Mouse (Mus musculus) frontal cortex, postnatal 25 days (tissue): ENCODE results near the gene Fyb2.

Experiments
- DNase-seq, 2 experiments: peaks; one replicate each; pipeline ENCODE4 v3.0.0; 2022; ENCODE audit warnings: low spot score in 2 of 2

Gene Fyb2

GRCm38 (mm10) chr4:104913291-104914129, at the start of gene Fyb2:
Gene Fyb2 (plus strand): TSS chr4:104913456.
- no peak for DNase-seq

- DNase-seq = no peak
Measured at GRCm38 (mm10) chr4:104864397-104864796, 48.9 kb upstream of the Fyb2 start.

GRCm38 (mm10) chr4:104869581-104869980, 43.7 kb upstream of the Fyb2 start:
- DNase-seq = no peak

- no peak for DNase-seq
Measured at GRCm38 (mm10) chr4:104870196-104870595, 43.1 kb upstream of the Fyb2 start.

- no peak for DNase-seq
Measured at GRCm38 (mm10) chr4:104875832-104876231, 37.4 kb upstream of the Fyb2 start.

GRCm38 (mm10) chr4:104876323-104876722, 36.9 kb upstream of the Fyb2 start, which contains the start of gene C8a:
Gene C8a (minus strand): TSS chr4:104876398.
- no peak for DNase-seq

GRCm38 (mm10) chr4:104887486-104887885, 25.8 kb upstream of the Fyb2 start:
- no peak for DNase-seq

- no peak for DNase-seq
Measured at GRCm38 (mm10) chr4:104888499-104889262, 24.6 kb upstream of the Fyb2 start.

GRCm38 (mm10) chr4:104891708-104892107, 21.5 kb upstream of the Fyb2 start:
- no peak for DNase-seq

GRCm38 (mm10) chr4:104893588-104893987, 19.7 kb upstream of the Fyb2 start:
- DNase-seq = no peak

GRCm38 (mm10) chr4:104894004-104894734, 19.1 kb upstream of the Fyb2 start:
- DNase-seq = peak; percentile 40 to 60

- DNase-seq = no peak
Measured at GRCm38 (mm10) chr4:104902836-104903235, 10.4 kb upstream of the Fyb2 start.

GRCm38 (mm10) chr4:104905049-104905448, 8.2 kb upstream of the Fyb2 start:
- DNase-seq = no peak

- DNase-seq = peak; percentile 60 to 65
Measured at GRCm38 (mm10) chr4:104911685-104912084, 1.6 kb upstream of the Fyb2 start.

GRCm38 (mm10) chr4:104914711-104915247, 1.5 kb downstream of the Fyb2 start:
- no peak for DNase-seq

- no peak for DNase-seq
Measured at GRCm38 (mm10) chr4:104918017-104918416, 4.8 kb downstream of the Fyb2 start.

GRCm38 (mm10) chr4:104925383-104925782, 12.1 kb downstream of the Fyb2 start:
- no peak for DNase-seq

- DNase-seq = no peak
Measured at GRCm38 (mm10) chr4:104929165-104929564, 15.9 kb downstream of the Fyb2 start.

GRCm38 (mm10) chr4:104933620-104934019, 20.4 kb downstream of the Fyb2 start:
- no peak for DNase-seq

- no peak for DNase-seq
Measured at GRCm38 (mm10) chr4:104934997-104935396, 21.7 kb downstream of the Fyb2 start.

- DNase-seq = no peak
Measured at GRCm38 (mm10) chr4:104935436-104935835, 22.2 kb downstream of the Fyb2 start.

- no peak for DNase-seq
Measured at GRCm38 (mm10) chr4:104936011-104936410, 22.8 kb downstream of the Fyb2 start.
